Mouse (Mus musculus): ENCODE measurements around the gene Meis2.

Gene Meis2

GRCm38 (mm10) chr2:115897559-115897958 is 168.1 kb downstream of the Meis2 start:
- no peak for DNase-seq (ENCODE audit: low read depth)

DNA sequence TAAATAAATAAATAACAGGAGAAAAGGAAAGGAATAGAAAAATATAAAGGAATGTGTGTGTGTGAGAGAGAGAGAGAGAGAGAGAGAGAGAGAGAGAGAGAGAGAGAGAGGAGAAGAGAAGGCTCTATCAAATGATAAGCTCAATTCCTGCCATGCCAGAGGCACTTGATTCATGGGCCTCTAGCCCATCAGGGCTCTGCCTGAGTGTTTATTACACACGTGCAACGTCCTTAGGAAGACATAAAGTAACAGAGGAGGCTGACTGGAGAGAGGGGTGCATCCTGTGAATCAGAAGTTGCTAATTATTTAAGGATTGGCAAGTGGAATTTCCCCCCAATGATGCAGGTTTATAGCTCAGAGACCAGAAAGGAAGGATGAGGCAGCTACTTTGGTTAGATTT is 168.6 kb downstream of the Meis2 start:
- DNase-seq (ENCODE audit: low read depth), result no peak

DNA sequence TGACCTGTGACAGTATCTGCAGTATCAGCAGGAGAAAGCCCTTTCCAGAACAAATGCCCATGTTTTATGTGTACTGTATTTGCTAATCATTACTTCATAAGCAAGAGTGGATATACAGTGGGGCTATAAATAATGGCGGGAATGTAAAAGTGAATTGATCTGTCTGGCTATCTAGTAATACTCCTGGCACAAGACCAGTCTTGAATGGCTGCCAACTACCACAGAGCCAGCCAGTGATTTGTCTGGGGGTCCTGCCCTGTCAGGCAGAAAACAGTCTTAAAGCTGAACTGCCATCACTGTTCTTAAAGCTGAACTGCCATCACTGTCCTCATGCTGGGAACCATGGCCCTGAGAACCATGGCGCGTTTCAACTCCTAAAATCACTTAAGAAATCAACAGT is 169.9 kb downstream of the Meis2 start:
- no peak for DNase-seq (ENCODE audit: low read depth)

DNA sequence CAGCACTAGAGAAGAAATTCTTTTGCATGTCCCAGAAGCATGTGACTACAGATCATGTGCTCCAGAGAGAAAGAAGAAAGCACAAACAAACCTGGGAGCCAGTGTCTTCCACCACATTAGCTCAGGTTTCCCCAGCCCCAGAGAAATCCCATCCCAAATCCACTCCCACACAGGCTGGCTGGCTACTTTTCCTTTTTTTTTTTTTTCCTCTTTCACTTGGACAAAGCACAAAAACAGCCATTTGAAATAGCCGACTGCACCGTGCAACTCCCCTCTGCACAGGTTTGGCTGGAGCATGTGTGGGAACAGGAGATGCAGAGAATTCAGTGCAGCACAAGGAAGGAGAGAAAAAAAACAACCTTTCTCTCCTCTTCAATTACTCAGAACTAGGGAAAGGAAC is 170.4 kb downstream of the Meis2 start:
- DNase-seq (ENCODE audit: low read depth), result no peak

GRCm38 (mm10) chr2:115893113-115893512 is 172.5 kb downstream of the Meis2 start:
- DNase-seq (ENCODE audit: low read depth), result no peak

DNA sequence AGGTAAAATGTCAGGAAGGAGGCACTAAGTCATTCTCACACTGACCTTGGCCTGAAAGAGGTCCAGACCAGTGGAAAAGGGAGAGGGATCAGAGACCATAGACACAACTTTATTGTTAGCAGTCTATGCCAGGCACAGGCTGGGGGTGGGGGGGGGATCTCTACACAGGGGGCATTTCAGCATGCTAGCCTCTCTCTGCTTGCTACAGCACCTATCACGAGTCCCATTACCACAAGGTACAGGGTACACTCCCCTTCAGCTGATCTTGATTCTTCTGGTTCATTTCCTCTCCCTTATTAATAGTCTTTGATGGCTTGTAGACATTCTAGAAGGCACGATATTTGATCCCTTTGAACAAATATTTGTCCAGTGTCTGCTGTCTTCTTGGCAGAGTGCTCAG is 174.9 kb downstream of the Meis2 start:
- DNase-seq (ENCODE audit: low read depth), result no peak

GRCm38 (mm10) chr2:115890030-115890429 is 175.6 kb downstream of the Meis2 start:
- no peak for DNase-seq (ENCODE audit: low read depth)

- no peak for DNase-seq (ENCODE audit: low read depth)
These were observed 176.4 kb downstream of the Meis2 start for GRCm38 (mm10) chr2:115889212-115889611.

- no peak for DNase-seq (ENCODE audit: low read depth)
These were observed 177.1 kb downstream of the Meis2 start for GRCm38 (mm10) chr2:115888336-115889077.

DNA sequence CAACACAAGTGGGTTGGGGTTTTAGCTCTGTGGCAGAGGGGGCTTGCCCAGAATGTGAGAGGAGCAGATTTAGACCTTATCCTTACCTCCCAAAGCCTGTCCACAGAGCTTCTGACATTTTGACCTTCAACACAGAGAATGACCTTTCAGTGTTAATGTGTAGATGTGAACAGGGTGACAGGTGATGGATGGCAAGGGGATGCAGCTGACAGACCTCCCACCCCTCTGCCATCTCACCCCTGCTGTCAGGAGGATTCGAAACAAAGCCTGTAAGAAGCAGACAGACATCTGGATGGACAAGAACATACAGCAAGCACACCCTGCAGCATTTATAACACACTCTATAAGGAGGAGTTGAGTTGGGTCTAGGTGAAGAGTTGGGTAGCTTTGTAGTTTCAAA is 178.0 kb downstream of the Meis2 start:
- DNase-seq (ENCODE audit: low read depth), result no peak

DNA sequence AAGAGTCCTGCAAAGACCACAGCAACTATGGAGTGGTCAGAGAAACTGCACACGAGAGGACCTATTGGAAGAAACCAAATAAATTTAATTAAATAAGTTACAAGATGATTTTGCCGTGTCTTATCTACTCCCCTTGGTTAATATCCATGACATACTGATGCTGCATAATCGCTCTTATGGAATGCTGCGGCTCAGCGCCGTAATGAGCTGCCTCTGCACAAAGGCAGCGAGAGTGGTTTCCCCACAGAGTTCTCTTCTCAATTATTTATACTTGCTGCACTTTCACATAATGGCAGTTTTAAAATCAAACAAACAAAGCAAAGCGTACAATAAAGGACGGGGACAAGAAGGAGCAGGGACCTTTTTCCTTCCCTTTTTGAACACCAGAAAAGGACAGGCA is 181.5 kb downstream of the Meis2 start:
- no peak for DNase-seq (ENCODE audit: low read depth)

GRCm38 (mm10) chr2:115883520-115883919 is 182.1 kb downstream of the Meis2 start:
- no peak for DNase-seq (ENCODE audit: low read depth)

DNA sequence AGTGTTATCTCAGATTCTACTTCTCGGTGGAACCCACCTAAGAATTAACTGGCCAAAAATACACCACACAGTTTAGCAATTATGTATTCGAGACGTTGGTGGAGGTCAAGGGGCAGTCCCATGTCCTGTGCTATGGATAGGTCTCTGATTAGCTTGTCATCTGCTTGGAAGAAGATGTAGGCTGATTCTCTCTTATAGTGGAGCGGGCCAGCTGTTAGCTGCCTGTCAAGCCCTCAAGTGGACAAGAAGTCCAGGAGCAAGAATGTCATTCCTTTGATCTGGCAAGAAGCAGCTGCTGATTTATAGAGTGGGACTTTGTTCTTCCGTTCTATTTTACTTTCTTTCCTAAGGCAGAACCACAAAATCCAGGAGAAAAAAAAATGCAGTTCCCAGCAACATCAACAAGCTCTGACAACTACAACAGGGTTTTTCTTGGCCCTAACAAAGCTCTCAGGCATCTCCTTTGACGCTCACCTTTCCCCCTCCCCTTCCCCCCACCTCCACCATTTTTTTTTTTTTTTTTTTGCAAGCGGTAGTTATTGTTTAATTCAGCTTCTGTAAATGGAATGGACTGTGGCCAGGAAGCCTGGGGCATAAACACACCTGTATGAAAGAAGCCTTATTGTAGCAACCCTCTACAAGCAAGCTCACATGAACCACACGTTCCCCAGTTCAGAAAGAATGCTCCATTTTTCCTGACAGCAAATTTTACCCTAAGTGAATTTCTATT is 189.7 kb downstream of the Meis2 start:
- DNase-seq (ENCODE audit: low read depth), result no peak

- DNase-seq (ENCODE audit: low read depth), result no peak
These were observed 192.8 kb downstream of the Meis2 start for GRCm38 (mm10) chr2:115872851-115873250.

DNA sequence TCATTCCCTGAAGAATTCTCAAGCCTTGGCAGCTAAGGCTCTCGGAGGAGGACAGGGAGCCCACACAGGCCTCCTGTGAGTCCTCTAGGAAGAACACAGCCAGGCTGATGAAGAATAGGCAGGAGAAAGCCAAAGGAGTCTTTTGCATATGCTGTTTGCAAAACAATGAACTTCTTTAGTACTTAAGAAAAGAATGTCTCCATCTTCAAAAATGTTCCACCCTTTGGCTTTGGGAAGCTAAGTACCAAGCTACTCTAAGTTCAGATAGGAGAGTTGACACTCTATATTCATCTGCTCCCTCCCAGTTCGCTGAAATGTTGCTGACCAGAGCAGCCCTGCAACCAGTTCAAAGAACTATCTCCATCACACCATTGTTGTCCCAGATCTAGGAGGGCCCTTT is 195.7 kb downstream of the Meis2 start:
- no peak for DNase-seq (ENCODE audit: low read depth)

DNA sequence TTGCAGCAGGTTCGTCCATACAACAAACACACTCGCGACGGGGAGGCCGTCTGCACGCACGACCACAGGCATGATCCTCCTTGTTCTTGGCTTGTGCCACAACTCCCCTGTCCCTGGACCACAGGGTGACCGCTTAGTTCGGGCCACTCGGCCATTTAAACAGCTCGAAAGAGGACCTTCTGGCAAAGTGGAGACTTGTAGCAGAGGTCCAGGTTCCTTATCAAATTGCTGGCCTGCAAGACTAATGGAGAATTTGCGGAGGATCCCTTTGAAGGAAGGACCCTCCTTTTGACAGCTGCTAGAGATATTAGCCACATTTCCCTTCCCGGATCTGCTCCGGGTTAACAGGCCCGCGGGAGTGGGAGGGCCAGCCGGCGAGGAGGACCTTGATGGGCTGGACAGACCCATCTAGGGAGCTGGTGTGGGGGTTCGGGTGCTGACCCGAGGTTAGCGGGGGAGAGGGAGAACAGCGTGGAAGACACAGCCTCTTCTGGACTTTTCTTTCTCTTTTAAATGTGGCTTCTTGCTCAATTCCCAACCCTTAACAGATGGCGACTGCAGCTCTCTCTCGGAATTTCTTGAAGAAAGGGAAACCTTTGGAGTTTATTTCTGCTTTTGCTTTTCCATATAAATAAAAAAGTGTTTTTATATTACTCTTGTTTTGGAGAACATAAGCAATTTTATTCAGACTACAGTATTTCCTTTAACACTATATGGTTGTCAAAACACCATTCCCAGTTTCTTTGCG is 204.9 kb downstream of the Meis2 start:
- no peak for DNase-seq (ENCODE audit: low read depth)

GRCm38 (mm10) chr2:115860141-115860480 is 205.5 kb downstream of the Meis2 start:
- DNase-seq (ENCODE audit: low read depth), result no peak

- DNase-seq (ENCODE audit: low read depth), result no peak
These were observed 206.1 kb downstream of the Meis2 start for GRCm38 (mm10) chr2:115859371-115860140.

- no peak for DNase-seq (ENCODE audit: low read depth)
These were observed 206.7 kb downstream of the Meis2 start for GRCm38 (mm10) chr2:115858927-115859326.

GRCm38 (mm10) chr2:115858246-115858645 is 207.4 kb downstream of the Meis2 start:
- no peak for DNase-seq (ENCODE audit: low read depth)

DNA sequence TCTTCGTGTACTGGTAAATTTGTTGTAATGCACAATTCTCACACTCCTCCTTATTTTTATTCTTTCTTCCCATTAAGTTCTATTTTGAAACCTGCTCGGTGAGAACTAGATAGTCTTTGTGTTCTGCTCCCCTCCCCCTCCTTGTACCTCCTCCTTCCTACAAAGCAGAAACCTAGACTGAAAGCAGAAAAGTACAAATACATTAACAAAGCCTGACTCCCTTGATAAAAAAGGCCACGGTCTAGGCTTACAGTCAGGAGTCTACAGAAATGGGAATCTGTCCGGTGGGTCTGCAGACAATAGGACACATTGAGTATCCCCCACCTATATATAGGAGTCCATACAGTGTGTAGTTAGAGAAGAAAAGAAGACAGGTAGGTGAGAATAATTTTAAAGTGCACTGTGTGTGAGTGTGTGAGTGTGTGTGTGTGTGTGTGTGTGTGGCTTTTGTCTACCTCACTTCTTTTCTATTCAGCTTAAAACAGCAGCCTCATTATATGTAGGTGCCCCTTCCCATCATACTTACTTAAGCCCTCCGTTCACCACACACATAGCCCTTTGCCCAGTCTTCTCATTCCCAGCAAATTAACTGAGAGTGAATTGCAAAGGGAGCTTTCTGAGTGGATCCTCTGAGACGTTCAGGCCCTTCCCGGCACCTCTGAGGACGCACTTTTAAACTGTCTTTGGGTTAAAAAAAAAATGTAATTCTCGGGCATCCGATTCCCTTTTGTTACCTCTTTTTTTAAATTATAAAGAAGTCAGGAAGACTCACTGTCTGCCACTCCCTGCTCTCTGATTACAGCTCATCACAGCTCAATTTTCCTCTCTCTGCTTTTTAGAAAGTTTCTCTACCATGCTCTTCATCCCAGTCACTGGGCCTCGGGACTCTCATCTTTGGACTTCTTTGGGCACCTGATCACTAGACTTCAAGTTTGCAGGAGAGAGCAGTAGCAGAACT is 208.2 kb downstream of the Meis2 start:
- no peak for DNase-seq (ENCODE audit: low read depth)

Data from c-Kit-positive CD71-positive TER-119-negative erythroid progenitor cells, embryonic 14.5 days (primary cell).